Mouse (Mus musculus) layer of hippocampus, postnatal 10 days (tissue): ENCODE measurements around the gene Ranbp9. TPM values are rescaled to one million over a fixed set of nuclear protein-coding genes. Genes with fewer than 3 reads are reported as not detected.

Experiments
- DNase-seq, 2 experiments: peaks; one replicate each; pipeline ENCODE4 v3.0.0; 2021; ENCODE audit warnings: low spot score in 2 of 2
- total RNA-seq, 2 experiments: library from RNA; stranded (reverse); gene quantifications; 2 replicates each; pipeline ENCODE4 v1.2.3; 2021

Ranbp9 gene
- total RNA-seq, 2 experiments from 2014 or later: 67.8 to 77.0 TPM

DNA sequence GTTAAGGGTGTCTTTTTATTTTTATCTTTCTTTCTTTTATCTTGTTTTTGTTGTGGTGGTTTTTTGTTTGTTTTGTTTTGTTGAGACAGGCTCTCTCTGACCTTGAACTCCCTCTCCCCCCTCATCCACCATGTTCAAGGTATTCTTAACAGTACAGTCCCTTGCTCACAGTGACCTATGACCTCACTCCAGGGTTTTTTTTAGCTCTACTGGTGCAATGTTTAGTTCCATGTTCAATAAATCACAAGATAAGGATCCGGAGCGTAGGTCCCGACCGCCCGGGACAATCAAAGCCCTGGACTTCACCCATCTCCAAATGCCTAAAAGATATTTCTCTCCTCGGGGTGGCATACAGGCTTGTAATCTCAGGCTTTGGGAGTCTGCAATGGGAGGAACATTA is 111.0 kb downstream of the Ranbp9 start:
- no peak for DNase-seq

DNA sequence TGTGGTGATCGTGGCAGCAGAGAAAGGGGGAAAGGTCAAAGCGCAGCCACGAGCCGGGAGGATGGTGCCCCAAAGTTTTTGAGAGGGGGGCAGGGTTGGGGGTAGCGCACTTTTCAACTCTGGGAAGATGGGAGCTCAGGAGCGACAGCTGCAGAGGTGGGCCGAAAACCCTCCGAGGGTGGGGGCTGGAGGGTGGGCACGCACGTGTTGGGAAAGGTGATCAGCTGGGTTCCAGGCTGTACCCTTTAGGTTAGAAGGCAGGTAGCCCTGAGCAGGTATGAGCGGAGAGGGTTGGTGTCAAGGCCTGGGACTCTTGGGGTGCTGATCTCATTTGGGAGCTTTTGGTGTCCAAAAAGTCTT is 115.3 kb downstream of the Ranbp9 start:
- DNase-seq: peak in 1 of 2 experiments; percentile 17

DNA sequence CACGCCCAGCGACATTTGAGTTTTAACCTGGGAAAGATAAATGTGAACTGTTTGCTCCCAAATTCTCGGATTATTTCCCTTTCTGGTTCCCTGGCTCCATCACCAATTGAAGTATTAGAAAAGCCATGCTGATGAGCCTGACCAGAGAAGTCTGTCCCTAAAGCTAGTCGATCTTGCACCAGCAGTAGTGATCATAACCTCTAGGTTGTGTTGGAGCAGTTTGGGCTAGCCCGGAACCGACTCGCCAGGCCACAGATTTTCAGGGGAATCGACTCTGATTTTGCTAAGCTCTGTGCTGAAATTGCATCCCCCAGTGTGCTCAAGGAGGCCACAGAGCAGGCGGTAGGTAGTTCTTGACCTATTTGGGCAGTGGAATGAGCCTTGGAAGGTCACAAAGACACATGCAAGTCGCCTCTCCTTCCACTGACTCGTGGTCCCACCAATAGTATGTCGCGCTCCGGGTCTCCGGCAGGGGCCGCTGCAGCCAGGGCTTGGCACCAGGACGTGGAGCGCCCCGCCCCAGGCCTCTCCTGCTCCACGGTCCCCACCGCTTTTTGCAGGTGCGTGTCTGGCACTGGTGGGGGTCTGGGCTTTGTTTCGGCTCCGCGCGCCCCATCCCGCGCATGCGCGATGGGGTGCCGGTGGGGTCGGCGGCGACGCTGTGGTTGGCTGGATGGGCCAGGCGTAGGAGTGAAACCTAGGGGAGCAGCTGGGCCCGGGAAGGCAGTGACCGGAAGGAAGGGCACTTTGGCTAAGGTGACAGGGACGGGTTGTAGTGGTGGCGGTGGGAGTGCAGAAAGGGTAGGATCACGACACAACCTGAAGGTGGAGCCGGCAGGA is 115.9 kb downstream of the Ranbp9 start, which contains the start of gene Sirt5:
Gene Sirt5, plus strand, starts transcription at position 512 of the 840 bp plus-strand sequence.
- DNase-seq: peak; percentile 90 to 92

DNA sequence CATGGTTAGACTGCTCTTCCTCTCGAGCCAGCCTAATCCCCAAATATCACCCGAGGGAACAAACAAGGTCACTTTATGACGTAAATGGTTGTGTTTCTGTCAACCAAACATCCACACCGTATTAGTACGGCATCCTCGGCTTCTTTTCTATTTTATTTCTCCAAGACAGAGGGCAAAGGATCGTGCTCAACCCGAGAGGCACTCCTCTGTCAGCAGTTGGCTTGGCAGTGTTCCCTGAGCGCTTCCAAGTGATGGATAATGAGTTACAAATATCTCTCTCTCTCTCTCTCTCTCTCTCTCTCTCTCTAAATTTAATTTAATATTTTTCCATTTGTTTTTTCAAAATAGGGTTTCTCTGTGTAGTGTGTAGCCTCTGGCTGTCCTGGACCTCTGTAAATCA is 118.7 kb downstream of the Ranbp9 start:
- DNase-seq: no peak

DNA sequence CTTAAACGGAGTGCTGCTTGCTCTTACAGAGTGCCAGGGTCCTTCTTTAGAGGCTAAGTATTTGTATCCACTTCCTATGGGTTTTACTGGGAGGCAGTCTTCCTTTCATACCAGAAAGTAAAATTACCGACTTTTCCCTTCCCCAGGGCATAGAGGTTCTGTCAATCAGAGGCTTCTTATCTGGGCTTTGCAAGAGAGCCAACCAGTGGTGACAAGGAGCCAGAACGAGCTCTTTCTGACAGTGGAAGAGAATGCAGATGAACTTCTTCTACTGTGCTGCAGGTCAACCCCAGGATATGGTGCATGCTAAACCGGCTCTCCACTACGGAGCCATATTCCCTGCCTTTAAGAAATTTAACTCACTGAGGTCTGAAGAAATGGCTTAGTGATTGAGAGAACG is 120.5 kb downstream of the Ranbp9 start:
- DNase-seq: no peak

DNA sequence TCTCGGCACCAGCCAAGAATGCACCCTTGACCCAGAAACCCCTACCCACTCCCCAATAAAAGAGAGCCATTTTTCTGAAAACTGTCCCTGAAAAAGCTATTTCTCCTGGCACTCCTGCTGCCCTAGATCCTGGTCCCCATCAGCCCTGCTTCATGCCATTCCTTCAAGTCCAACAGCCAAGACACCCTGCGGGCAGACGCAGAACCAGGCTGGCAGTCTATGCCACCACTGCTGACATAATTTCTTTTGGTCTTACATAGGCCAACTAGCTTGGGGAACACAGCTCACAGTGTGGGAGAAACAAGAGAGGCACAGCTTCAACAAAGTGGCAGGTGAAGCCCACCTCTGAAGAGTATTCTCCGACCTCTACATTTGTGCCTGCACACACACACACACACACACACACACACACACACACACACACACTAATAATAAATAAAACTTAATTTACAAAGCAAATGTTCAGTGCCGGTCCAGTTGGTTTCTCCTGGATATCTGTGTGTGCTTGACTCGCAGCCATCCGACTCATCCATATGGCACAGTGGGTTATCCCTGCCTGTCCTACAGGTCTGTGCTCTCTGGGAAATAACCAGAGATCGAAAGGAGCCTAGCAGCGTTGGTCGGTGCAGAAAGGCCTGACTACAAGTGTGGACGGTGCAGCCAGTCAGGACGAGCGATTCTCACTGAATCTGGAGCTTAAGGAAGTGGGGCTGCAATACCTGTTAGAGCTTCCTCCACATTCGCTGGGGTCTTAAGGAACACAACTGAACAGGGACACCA is 124.5 kb downstream of the Ranbp9 start:
- DNase-seq: no peak

DNA sequence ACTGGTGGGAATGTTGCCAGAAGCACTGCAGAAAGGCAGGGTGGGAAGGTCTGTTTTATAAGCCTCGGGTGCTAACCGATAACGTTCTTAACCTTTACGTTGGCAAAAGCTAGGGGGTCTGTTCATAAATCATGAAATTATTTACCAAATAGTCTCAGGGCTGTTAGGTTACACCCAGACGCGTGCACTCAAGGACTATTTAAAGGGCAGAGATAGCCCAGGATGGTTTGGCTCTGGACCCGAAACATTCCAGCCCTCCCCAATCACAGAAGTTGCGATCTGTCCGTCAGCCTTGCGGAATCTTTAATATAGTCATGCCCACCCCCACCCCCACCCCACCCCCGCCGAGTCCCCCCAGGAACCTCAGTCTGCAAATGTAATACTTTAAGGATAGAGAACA is 126.7 kb downstream of the Ranbp9 start:
- DNase-seq: no peak

DNA sequence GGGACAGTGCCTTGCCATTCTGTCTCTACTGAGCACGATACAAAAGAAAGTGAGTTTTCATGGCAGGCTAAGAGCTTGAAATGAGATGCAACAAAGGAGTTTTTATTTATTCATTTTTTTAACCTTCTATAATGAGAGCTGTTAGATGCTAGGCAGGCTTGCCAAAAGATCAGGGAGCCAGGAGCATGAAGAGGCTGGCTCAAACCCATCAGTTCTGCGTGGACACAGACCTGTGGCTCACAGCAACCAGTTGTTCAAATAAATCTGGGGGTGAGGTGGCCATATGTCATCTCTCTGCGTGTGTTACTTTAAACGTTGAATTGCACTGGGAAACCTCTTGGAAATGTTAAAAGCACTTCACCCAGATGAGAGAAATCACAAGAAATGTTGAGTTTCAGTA is 127.7 kb downstream of the Ranbp9 start:
- no peak for DNase-seq

Other genes starting within 250 kb of the Ranbp9 start
- 10 to 100 TPM; 42.2 to 42.8 TPM for gene Gfod1, start 177.1 kb downstream of the Ranbp9 start, total RNA-seq
- 10 to 100 TPM; 15.9 to 17.9 TPM for gene Sirt5, start 115.8 kb downstream of the Ranbp9 start, total RNA-seq
- 100 to 1,000 TPM in 1 of 2 experiments, 10 to 100 TPM in 1; 96.5 to 109 TPM for gene Nol7, start 82.9 kb downstream of the Ranbp9 start, total RNA-seq
- 10 to 100 TPM; 19.8 TPM for gene Mcur1, start 78.9 kb upstream of the Ranbp9 start, total RNA-seq
- 10 to 100 TPM; 33.4 to 37.8 TPM for gene Rnf182, start 134.4 kb upstream of the Ranbp9 start, total RNA-seq